Mouse (Mus musculus): Measurements from ENCODE around the gene Fam167b.

- TF ChIP-seq POLR2AphosphoS5 (IDR thresholded peaks at IDR 0.05; ENCODE audit: insufficient replicate concordance, low read depth, low read length) (no peak), CTCF (IDR thresholded peaks at IDR 0.05; ENCODE audit: low read depth, low read length) (no peak), GATA2 (IDR thresholded peaks at IDR 0.05; ENCODE audit: borderline replicate concordance, low read depth, low read length) (no peak), GATA1 (IDR thresholded peaks at IDR 0.05; ENCODE audit: borderline replicate concordance, low read length) (no peak)
These were observed 6.7 kb downstream of the Fam167b start for GRCm38 (mm10) chr4:129571551-129572084.

Data from G1E (cell line).